Mouse (Mus musculus): ENCODE results near the gene Dip2b.
"Not testable (repeated sequence)": the region's sequence is repeated elsewhere in the genome, so short reads cannot be mapped to it uniquely, and the experiment has no call there.

Gene Dip2b

GRCm38 (mm10) chr15:100257305-100257704 lies 218.8 kb downstream of the Dip2b start:
- DNase-seq (ENCODE audit: low read depth, low spot score): no peak

GRCm38 (mm10) chr15:100258646-100259425 lies 220.4 kb downstream of the Dip2b start:
- no peak for DNase-seq (ENCODE audit: low read depth, low spot score)

GRCm38 (mm10) chr15:100260351-100260750 lies 221.9 kb downstream of the Dip2b start:
- not testable (repeated sequence) for DNase-seq (ENCODE audit: low read depth, low spot score)

- DNase-seq (ENCODE audit: low read depth, low spot score): peak; percentile 4
Measured at GRCm38 (mm10) chr15:100263246-100263905, 224.9 kb downstream of the Dip2b start.

GRCm38 (mm10) chr15:100265586-100266325 lies 227.3 kb downstream of the Dip2b start:
- no peak for DNase-seq (ENCODE audit: low read depth, low spot score)

GRCm38 (mm10) chr15:100268916-100269315 lies 230.5 kb downstream of the Dip2b start:
- no peak for DNase-seq (ENCODE audit: low read depth, low spot score)

Data from retina, postnatal 7 days (tissue).